Mouse (Mus musculus) cerebellum, adult 2 months (tissue): ENCODE measurements around the gene Agpat3. TPM values are rescaled to one million over a fixed set of nuclear protein-coding genes. Genes with fewer than 3 reads are reported as not detected.

ENCODE experiments used
- DNase-seq, 2 experiments: peaks; one replicate each; pipeline ENCODE4 v3.0.0; 2021
- H3K27ac ChIP-seq: fragments of 200-500 bp; 2 replicates; pipeline ENCODE4 v1.5.1; 2012; ENCODE audit warnings: low read length, control low read depth, inconsistent platforms; ENCODE audit not compliant: insufficient read depth
- H3K27me3 ChIP-seq: fragments of 200-500 bp; 2 replicates; pipeline ENCODE4 v1.6.1; 2012; ENCODE audit warnings: inconsistent platforms, mild to moderate bottlenecking, low read length, moderate library complexity; ENCODE audit not compliant: control insufficient read depth, insufficient read depth
- H3K4me1 ChIP-seq: fragments of 200-500 bp; 2 replicates; pipeline ENCODE4 v1.6.1; 2011; ENCODE audit warnings: low read length; ENCODE audit not compliant: control insufficient read depth, insufficient read depth
- H3K4me3 ChIP-seq: fragments of 200-500 bp; replicated peaks from 2 replicates; pipeline ENCODE3; 2011; ENCODE audit warnings: mild to moderate bottlenecking, low read depth, low read length, control low read depth; ENCODE audit not compliant: insufficient read depth
- CTCF ChIP-seq: fragments of 200-500 bp; IDR thresholded peaks from 2 replicates; pipeline ENCODE4 v1.5.1; 2011; ENCODE audit warnings: low read depth, mild to moderate bottlenecking, control low read depth, low read length, moderate library complexity, borderline replicate concordance; ENCODE audit not compliant: insufficient read depth
- POLR2A ChIP-seq: fragments of 200-500 bp; IDR thresholded peaks from 2 replicates; pipeline ENCODE4 v1.6.1; 2011; ENCODE audit warnings: low read length, control low read depth, borderline replicate concordance; ENCODE audit not compliant: insufficient read depth
- WGBS: fragments of 180-500 bp; shearing (Covaris S2); methylation state at CpG from one replicate; pipeline ENCODE4 v1.1.7; 2018; 5-methylcytosine and 5-hydroxymethylcytosine counted together
- polyA plus RNA-seq: library from polyadenylated mRNA; depleted of rRNA; stranded (reverse); fragments of >200 nt; gene quantifications from 2 replicates; pipeline ENCODE4 v1.2.3, GENCODE M21; 2012

The Agpat3 gene
- polyA plus RNA-seq, 1 experiment: 256 TPM

GRCm38 (mm10) chr10:78265881-78266280 is 86.4 kb downstream of the Agpat3 start:
- H3K4me1 ChIP-seq: peaks cover 8% of the 10 kb centered on the region
- no peak for DNase-seq
- H3K4me3 ChIP-seq: no peak overlapping the region
- no peak overlapping the region for H3K27ac ChIP-seq
- TF ChIP-seq CTCF (no peak), POLR2A (no peak)
- WGBS: 61% methylated on average over 3 of the region's 3 CpGs
- H3K27me3 ChIP-seq: no peaks in the 10 kb centered on the region

DNA sequence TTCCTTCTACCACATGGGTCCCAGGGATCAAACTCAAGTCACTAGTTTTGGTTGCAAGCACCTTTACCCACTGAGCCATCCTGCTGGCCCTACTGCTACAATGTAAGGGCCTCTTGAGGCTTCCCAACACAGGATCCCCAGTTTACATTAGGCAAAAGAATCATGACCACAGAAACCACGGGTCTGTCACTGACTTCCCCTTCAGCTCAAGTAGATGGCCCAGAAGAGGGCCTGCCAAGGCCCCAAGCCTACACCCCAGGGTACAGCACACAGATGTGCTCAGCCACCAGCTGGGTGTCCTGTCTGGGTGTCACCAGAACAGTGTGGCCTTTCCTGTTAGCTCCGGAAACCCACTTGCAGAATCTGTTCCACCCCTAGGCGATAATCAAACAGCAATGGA is 87.6 kb downstream of the Agpat3 start:
- TF ChIP-seq CTCF (no peak), POLR2A (no peak)
- Histone ChIP-seq H3K27ac (no peak overlapping the region), H3K27me3 (no peaks in the 10 kb centered on the region), H3K4me1 (peaks cover 17% of the 10 kb centered on the region), H3K4me3 (no peak overlapping the region)
- WGBS: 70% methylated on average over 3 of the region's 3 CpGs
- no peak for DNase-seq

GRCm38 (mm10) chr10:78260916-78261650 is 91.2 kb downstream of the Agpat3 start:
- Histone ChIP-seq H3K27ac (no peak overlapping the region; the same call in 1 of the 2 replicates), H3K27me3 (no peaks in the 10 kb centered on the region; the same call in 1 of the 2 replicates), H3K4me3 (no peak overlapping the region), H3K4me1 (peaks cover 17% of the 10 kb centered on the region)
- TF ChIP-seq CTCF (no peak), POLR2A (no peak)
- 17% methylated on average over 7 of the region's 7 CpGs for WGBS
- peak; percentile 52 to 60 for DNase-seq

- no peak for TF ChIP-seq POLR2A
- no peak for TF ChIP-seq CTCF
- Histone ChIP-seq H3K4me3 (no peak overlapping the region), H3K27me3 (no peaks in the 10 kb centered on the region; the same call in 1 of the 2 replicates), H3K27ac (no peak overlapping the region), H3K4me1 (peaks cover 21% of the 10 kb centered on the region)
- WGBS: 32% methylated on average over 5 of the region's 5 CpGs
- no peak for DNase-seq
Measured at GRCm38 (mm10) chr10:78260322-78260721, 92.0 kb downstream of the Agpat3 start.

GRCm38 (mm10) chr10:78259702-78260101 is 92.6 kb downstream of the Agpat3 start:
- Histone ChIP-seq H3K27me3 (no peaks in the 10 kb centered on the region; the same call in 1 of the 2 replicates), H3K4me3 (no peak overlapping the region), H3K4me1 (peaks cover 21% of the 10 kb centered on the region), H3K27ac (no peak overlapping the region)
- TF ChIP-seq POLR2A (no peak), CTCF (no peak)
- DNase-seq: no peak
- WGBS: 75% methylated on average over 6 of the region's 6 CpGs

DNA sequence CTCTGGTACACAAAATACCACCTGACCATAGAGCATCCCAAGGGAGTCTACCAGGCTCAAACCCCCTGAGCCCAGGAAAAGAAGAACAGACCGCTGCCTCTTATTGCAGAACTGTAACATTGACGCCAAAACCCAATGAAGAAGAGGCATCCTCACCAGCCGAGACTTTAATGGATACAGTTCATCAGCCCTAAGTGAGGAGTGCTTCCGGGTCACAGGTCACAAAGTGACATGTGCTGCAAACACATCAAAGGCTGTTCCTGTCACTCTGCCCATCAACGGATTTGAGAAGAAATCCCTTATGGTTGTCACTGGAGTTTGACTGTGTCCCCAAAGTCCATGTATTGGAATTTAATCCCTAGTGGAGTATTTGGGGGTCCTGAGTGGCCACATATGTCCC is 93.1 kb downstream of the Agpat3 start:
- WGBS: 81% methylated on average over 5 of the region's 5 CpGs
- Histone ChIP-seq H3K27ac (no peak overlapping the region), H3K4me3 (no peak overlapping the region), H3K27me3 (no peaks in the 10 kb centered on the region; the same call in 1 of the 2 replicates), H3K4me1 (peaks cover 21% of the 10 kb centered on the region)
- no peak for TF ChIP-seq CTCF
- TF ChIP-seq POLR2A: no peak
- no peak for DNase-seq

GRCm38 (mm10) chr10:78258142-78258675 is 94.1 kb downstream of the Agpat3 start:
- no peaks in the 10 kb centered on the region; the same call in 1 of the 2 replicates for H3K27me3 ChIP-seq
- no peak overlapping the region for H3K27ac ChIP-seq
- no peak for DNase-seq
- H3K4me1 ChIP-seq: peaks cover 21% of the 10 kb centered on the region
- no peak overlapping the region for H3K4me3 ChIP-seq
- TF ChIP-seq POLR2A: no peak
- no peak for TF ChIP-seq CTCF
- WGBS: 84% methylated on average over 6 of the region's 6 CpGs

- 7% methylated on average over 4 of the region's 4 CpGs for WGBS
- peaks cover 11% of the 10 kb centered on the region for H3K4me1 ChIP-seq
- H3K27me3 ChIP-seq: no peaks in the 10 kb centered on the region; the same call in 1 of the 2 replicates
- no peak overlapping the region for H3K27ac ChIP-seq
- DNase-seq: peak in 1 of 2 experiments; percentile 32
- TF ChIP-seq POLR2A: no peak
- TF ChIP-seq CTCF: no peak
- no peak overlapping the region for H3K4me3 ChIP-seq
Measured at GRCm38 (mm10) chr10:78255646-78256059, 96.6 kb downstream of the Agpat3 start.
